Mouse (Mus musculus) urinary bladder, adult 18-20 months (tissue): ENCODE results near the gene Galt.

Source experiments
- DNase-seq, 2 experiments: peaks; one replicate each; pipeline ENCODE4 v3.0.0; 2022; ENCODE audit warnings: low spot score in 2 of 2, mixed read lengths in 2 of 2

Galt gene

DNA sequence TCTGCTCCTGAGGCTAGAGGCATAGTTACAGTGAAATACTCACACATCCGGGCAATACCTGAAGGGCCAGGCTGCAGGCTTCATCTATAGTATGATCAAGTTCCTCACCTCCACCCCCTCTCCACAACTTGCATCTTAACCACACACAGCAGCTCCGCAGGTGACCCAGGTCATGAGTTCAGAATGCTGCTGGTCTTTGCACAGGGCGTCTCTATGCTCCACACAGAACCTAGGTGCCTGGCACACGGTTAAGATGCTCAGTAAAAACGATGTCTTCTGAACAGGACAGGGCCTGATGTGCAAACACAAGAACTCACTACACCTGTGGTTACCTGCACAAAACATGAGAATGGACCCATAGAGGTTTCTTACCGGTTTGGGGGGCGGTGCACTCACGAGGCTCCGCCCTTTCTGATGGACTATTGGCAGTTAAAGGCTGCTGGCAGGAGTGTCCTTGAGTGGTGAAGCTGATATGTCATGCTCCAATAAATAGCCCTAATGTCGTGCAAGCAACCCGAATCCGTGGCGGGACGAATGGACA, at the start of gene Galt:
TSS of gene Galt (plus strand) at position 432 of the 541 bp plus-strand sequence.
- DNase-seq = no peak

DNA sequence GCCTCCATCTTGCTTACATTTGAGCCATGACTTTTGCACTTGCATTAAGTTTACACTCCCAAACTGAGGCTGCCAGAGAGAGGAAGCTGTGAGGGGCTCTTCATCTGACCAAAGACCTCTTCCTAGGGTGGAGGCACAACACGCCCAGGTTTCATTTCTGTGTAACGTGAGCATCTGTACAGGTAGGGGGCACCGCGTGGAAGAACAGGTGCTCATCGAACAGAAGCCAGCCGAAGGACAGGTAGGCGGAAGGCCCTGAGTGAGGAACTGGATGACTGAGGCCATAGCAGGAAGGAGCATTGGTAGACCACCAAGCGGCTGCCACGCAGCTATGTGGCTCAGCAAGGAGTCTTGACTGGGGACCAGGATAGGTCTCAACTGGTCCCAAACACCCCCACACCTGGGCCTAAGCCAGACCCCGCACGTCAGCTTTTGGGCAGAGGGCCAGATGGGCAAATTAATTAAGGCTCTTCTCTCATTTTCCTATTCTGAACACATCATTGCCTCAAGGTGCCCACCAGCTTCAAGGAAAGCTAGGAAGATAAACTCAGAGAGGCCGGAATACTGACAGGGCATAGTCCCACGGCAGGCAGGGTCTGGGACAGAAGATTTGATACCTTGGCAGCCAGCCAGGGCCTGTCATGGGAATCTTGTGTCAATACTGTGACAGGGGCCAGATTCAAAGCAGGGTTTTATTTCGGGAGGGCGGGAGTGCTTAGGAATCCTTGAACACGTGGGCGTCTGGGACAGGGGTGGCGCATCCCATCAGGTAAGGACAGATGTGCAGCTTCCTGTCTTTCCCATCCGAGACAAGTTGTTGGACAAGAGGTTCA, 48.9 kb upstream of the Galt start:
- no peak for DNase-seq

DNA sequence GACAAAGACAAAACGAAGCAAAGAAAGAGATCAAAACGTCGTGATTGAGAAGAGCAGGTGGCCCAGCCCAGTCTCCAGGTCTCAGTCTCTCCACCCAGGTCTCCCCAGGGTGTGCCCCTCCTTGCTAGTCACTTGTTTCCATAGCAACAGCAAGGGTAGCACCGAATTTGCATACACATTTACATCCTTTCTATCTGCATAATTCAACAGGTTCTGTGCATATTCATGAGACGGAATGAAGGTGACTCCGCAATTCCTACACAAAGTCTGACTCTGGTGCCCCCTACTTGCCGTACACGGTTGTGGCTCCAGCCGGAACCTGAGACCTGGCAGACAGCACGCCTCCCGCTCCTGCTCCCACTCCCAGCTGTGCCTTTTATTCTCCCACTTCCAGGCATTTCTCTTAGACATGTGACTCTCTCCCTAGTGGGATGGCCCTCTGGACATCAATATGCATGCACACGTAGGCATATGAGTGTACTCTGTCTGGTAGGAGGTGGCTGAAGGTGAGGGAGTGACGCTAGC, 48.0 kb upstream of the Galt start:
- no peak for DNase-seq

DNA sequence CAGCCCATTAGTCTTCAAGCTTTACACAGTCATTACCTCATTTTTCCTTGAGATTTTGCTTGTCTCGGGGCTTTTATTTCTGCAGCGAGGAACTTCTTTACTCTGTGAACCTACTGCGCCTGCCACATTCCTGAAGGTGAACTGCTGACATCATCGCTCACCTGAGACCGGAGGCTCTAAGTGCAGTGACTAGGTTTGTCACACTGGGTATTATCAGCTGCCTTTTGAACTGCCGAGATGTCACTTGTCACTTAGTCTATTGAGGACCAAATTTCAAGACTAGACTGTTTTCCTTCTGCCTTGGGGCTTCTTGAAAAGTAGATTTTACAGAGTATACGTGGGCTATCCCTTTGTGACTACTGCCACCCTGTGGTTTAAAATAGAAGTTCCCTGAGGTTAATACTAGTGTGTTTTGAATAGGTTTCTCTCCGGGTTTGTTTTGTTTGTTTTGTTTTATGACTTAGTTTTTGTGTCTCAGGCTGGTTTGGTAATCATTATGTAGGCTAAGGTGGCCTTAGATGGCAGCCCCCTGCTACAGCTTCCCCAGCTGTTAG, 46.8 kb upstream of the Galt start:
- no peak for DNase-seq

DNA sequence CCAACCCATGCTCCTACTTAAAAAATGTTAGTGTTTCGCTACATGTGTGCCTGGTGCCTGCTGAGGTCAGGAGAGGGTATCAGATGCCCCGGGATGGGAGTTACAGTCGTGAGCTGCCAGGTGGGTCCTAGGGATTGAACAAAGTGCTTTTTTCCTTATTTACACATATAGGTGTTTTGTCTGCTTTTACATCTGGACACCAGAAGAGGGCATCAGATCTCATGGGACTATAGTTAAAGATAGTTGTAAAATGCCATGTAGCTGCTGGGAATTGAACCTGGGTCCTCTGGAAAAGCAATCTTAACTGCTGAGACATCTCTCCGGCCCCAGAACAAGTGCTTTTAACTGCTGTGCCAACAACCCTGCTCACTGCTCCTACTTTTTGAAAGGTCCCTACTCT, 44.8 kb upstream of the Galt start:
- DNase-seq = no peak

DNA sequence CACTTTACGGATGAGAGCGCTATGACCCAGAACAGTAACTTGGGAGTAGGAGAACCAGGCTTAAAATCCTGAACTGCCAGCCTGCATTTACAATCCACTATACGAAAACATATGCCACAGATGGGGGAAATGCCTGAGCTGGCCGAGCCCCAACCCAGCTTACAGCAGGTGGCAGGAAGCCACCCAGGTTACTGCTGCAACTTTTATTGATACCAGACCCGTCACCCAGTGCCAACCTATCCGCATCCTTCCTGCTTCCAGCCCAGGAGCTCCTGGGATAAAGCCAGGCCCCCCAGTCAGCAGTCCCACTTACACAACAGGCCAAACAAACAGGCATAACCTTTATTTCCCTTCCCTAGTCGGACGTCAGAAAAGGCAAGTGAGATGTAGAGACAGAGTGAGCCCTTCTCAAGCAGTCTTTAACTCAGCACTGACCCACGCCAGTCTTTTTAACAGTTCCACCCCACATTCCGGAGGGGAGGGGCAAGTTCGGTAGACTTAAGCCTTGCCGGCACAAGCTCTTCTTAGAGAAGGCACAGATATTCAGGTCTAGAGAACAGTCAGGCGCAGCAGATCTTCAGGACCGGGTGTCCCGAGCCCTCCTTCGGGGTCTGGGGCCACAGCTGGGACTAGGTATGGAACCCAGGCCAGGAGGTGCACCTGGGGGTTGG, 43.2 kb upstream of the Galt start:
- DNase-seq = no peak

DNA sequence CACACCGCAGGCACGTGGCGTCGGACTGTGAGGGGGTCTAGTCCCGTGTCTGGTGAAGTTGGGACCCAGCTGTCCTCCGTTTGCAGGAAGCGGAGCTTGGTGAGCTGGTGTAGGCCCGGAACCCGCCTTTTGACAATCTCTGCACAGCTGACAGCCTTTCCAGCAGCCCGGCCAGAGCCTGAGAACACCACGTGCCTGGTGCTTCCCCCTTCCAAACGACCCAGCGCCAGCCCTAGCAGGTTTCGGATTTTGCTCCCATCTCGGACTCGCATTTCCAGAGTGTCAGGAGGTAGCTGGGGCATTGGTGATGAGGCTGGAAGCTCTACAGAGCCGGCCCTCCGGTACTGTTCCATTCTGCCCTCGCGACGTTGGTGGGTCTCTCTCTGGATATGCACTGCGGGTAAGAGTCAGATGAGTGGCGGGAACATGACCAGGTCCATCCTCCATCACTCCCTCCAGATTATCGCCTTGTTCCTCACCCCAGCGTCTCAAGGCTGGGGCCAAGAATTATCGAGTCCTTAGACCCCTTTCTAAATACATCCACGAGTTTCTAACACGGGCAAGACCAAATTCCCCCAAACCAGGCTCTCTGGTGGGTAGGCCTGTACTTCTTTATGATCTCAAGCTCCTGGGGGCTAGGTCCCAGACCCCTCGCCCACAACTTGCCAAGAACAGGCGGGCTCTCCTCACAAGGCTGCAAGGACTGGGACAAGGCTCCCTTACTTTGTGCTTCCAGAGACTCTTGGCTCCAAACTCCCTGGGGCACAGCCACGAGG, 42.4 kb upstream of the Galt start:
- peak in 1 of 2 experiments; percentile 21 for DNase-seq

DNA sequence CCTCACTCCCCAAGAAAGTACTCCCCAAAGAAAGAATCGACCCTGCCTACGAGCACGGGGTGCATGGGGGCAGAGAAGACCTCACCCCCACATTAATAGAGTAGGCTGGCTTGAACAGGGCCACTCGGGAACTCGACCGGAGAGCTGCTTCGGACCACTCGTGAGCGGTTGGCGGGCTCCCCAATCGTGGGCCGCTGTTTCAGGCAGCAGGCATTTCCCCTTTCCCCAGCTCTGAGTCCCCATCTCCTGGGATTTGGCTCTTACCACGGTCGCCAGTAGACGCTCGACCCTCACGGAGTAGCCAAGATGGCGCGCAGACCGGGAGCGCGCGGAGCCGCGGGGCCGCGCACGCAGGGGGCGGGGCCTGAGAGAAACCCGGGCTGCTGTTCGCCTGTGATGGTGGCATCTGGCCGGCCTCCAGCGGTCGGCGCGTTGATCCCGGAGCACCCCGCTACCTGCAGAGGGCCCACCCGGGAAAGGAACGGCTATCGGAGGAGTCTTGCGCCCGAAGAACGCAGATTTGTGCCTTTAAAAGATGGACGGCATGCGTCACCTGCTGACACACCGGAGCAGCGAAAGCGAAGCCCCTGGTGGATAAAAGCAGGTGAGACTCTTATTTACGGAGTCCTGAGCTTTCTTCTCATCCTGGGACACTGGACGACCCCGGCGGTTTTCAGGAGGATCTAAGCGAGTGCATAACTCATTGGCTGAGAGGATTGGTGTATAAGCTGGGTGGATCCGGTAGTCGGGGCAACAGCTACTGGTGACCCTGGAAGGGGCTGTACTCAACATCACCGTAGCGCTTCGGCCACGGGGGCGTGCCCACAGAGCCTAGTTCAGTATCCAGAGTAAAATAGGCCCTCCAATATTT, 41.6 kb upstream of the Galt start, which contains the start of gene Rpp25l:
TSS of gene Rpp25l (minus strand) at position 338 of the 871 bp plus-strand sequence.
- peak; percentile 70 to 86 for DNase-seq

DNA sequence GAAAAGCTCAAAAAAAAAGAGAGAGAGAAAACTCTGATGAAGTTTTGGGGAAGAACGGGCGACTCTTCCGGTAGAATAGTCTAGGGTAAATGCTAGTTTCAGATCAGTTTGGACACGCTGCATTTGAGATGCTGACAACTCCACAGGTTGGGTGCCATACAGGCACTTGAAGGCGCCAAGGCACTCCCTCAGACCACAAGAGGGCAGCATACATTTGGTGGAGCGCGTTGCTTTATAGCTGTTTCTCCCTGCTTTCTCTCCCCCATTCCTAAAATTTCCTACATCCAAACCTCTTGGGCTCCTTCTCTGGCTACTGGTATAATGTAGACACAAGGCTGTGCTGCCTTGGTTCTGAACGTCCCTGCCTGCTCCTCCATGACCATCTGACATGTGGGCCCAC, 40.8 kb upstream of the Galt start:
- peak in 1 of 2 experiments; percentile 23 for DNase-seq

DNA sequence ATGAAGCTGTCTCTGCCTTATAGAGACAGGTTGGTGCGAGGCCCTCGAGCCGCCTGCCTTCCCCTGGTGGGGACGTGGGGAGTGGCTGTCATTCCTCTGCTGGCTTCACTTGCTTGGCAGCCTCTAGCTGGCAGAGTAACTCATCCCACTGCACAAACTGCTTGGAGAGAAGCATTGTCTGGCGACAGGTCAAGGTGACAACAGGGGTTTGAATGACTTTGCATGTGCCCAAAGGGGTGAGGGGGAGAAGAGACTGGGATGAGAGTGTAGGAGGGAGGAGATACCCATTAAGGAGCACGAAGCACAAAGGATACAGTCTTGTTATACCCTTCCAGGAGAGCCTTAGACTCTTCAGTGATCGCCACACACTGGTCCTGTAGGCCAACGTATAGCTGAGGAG, 39.9 kb upstream of the Galt start:
- DNase-seq = no peak

DNA sequence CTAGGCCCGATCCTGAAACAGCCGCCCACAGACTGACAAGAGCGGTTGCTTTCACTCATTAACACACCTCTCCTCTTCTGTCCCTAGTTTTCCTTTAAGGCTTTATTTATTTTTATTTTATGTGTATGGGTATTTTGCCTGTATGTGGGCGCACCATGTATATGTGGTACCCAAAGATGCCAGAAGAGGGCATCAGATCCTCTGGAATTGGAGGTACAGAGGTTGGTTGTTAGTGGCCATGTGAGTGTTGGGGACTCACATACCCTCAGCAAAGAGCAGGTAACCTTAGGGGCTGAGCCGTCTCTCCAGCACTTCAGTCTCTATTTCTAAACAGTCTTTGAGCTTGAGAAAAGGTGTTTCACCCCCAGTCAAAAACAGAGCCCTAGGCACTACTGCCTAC, 39.4 kb upstream of the Galt start:
- peak in 1 of 2 experiments; percentile 34 for DNase-seq

DNA sequence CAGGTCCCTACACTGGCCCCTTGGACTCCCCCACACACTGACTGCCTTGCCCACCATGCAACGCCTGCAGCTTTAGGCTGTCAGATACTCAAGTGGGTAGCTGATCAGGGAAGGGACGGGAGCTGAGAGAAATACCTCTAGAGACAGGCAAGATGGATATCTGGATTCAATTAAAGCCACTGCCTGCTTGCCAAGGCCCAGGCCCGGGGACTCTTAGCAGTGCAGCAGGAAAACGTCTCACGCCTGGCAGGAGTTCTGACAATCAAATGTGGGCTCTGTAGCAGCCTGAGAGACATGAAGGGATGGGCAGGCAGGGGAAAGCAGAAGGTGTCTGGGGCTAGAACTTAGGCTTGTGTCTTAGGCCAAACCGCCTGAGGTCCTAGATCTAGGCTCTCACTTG, 38.2 kb upstream of the Galt start:
- no peak for DNase-seq

DNA sequence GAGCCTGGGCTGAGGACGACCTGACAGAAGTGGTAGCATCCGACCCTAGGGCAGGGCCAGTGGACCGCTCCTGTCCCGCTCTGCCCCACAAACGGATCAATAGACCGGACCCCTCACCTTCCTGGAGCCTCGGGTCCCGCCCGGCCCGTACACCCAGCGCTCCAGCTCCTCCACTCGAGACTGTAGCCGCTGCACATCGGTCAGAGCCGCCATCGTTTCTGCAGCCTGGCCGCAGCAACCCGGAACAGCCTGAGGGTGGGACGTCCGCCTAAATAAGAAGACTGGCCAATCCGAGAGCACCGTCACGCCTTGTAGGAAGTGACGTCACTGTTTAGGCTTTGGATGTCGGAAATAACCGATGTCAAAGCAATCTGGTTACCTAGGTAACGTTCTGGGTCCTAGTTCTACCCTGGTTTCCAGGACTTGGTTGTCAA, 32.1 kb upstream of the Galt start, which contains the start of gene Dctn3:
TSS of gene Dctn3 (minus strand) at position 253 of the 434 bp plus-strand sequence.
- DNase-seq = peak; percentile 69 to 84

DNA sequence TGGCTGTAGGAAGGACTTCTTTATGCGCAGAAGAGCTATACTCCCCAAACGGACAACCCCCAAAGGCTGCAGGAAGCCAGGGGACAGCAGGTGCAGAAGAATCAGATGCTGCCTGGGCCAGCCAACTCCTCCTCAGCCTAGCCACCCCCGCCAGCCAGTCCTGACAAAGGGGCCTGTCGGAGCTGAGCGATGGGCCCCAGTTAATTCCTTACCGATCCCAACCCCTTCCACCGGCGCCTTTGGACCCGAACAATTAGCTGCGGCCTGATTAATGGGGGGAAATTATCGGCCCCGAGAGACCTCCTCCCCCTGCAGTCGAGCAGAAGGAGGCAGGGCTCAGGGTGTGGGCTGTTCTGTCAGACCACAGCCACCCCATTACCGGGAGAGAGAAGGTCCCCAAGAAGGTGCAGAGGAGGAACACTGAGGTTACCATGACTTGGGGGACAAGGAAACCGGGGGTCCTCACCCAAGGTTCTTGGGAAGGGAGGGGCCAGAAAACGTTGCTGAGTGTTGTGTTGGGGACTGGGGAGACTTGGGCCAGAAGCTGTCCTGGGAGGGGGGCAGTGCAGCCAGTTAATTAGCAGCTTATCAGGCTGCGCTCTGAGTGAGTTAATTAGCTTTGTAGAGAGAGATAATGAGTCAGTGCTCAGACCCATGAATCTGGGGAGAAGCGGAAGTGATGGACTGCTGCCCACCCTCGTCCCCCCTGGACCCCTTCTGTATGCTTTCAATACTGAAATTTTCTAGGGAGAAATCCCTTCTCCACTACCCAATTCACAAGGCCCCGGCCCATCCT, 28.0 kb upstream of the Galt start:
- no peak for DNase-seq

DNA sequence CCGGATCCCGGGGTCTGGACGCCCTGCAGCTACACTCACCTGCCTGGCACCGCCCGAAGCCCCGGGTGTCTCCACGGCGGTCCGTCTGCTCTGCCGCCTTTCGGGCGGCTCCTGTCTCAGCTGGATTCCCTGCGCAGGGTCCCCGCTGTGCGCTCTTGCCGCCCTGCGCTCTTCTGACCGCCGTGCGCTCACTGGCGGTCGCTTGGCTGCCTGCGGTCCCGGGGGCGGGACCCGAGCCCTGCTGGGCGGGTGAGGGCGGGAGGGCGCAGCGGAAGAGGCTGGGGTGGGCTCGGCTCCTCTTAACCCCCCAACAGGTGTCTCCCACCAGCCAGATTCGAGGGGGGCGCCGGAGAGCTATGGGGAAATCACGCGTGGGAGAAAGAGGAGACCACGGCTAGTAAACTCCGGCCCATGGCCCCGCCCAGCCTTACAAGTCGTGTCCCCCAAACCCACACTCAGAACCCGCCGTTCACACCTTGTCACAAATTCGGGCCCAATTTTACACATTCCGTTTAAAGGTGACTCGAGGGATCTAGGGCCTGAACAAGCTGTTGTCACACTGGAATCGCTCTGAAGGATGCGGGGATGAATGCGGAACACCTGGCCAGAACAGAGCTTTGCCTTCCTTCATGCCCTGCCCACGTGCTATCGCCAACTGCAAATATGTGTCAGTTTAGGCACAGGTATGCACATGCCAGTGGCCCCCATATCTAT, 23.8 kb upstream of the Galt start, which contains the start of gene Arid3c:
TSS of gene Arid3c (minus strand) at position 91 of the 714 bp plus-strand sequence.
- DNase-seq = peak in 1 of 2 experiments; percentile 19

DNA sequence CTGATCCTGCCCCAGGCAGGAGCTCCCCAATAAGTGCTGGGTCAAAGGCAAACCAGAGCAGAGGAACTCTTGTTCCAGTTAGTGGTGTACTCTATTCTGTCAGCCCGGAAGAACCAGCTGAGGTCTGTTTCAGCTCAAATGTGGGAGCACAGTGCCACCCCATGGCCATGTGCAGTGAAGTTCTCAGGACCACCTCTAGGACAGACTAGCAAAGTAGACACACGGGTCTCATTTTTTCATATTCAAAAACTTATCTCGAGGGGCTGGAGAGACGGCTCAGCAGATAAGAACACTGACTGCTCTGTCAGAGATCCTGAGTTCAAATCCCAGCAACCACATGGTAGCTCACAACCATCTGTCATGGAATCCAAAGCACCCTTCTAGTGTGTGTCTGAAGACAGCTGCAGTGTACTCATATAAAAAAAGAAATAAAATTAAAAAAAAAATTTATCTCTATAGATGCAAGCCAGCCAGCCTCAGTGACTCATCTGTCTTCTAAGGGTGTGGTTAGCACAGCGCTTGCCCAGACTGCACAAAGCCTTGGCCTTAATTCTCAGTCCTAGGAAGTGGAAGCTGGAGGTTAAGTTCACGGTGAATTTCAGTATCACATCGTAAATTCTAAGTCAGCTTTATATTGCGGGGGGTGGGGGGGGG, 17.3 kb upstream of the Galt start:
- DNase-seq = peak; percentile 58 to 76

DNA sequence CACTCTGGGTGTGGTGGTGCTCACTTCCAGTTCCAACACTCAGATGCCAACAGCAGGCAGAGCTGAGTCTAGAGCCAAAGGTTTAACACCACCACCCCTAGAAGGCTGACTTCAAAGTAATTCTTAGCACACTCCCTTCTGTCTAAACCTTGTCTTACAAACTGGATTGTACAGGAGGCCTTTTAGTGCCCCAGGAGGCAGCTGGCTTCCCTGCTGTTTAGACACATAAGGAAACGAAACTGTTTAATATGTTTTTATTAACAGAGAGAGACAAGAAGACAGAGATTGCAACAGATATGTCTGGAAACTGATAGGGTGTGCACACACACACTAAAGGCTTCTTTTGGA, 16.8 kb upstream of the Galt start:
- DNase-seq = no peak

DNA sequence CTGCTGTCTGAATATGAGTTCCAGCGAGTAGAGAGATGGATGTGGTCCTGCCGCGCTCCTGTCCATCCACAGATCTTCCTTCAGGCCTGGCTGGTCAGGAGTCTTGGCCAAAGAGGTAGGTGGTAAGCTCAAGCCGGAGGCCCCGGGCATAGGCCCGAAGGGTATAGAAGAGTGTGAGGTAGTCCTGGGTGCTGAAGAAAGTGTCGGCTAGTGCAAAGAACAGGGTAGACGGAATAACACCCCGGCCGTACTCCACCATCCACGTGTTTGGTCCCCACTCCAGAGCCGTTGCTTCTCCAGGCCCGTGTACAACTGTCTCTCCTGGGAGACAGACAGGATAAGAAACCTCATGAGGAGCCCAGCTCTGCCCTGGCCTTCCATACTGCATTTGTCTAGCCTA, 15.8 kb upstream of the Galt start:
- no peak for DNase-seq
